Mouse (Mus musculus) heart, embryonic 16.5 days (tissue): ENCODE measurements around the gene Acaa1a. TPM values are rescaled to one million over a fixed set of nuclear protein-coding genes. Genes with fewer than 3 reads are reported as not detected.

Experiments used
- ATAC-seq: fragments of 200-750 bp; cut with Nextera tagmentation; replicated peaks from 2 replicates; pipeline ENCODE4 v1.8.0; 2017; ENCODE audit warnings: moderate number of reproducible peaks; ENCODE audit not compliant: insufficient read depth, low FRiP score; ENCODE audit errors: extremely low read depth
- H3K27ac ChIP-seq: fragments of 300-500 bp; sonication (generic); 2 replicates; pipeline ENCODE4 v1.5.1; 2014; ENCODE audit warnings: mild to moderate bottlenecking, low read length, control low read depth, moderate library complexity
- H3K27me3 ChIP-seq: fragments of 300-500 bp; sonication (generic); 2 replicates; pipeline ENCODE4 v1.6.1; 2014; ENCODE audit warnings: low read length, mixed read lengths; ENCODE audit not compliant: control insufficient read depth, insufficient read depth
- H3K36me3 ChIP-seq: fragments of 300-500 bp; sonication (generic); 2 replicates; pipeline ENCODE4 v1.6.1; 2014; ENCODE audit not compliant: control insufficient read depth, insufficient read depth
- H3K4me1 ChIP-seq: fragments of 300-500 bp; sonication (generic); 2 replicates; pipeline ENCODE4 v1.6.1; 2014; ENCODE audit warnings: low read length, mixed read lengths; ENCODE audit not compliant: control insufficient read depth, insufficient read depth
- H3K4me2 ChIP-seq: fragments of 300-500 bp; sonication (generic); 2 replicates; pipeline ENCODE4 v1.6.1; 2014; ENCODE audit warnings: low read depth, mild to moderate bottlenecking, control low read depth, low read length
- H3K4me3 ChIP-seq: fragments of 300-500 bp; sonication (generic); 2 replicates; pipeline ENCODE4 v1.5.1; 2014; ENCODE audit warnings: mild to moderate bottlenecking, control low read depth, low read length
- H3K9ac ChIP-seq: fragments of 300-500 bp; sonication (generic); 2 replicates; pipeline ENCODE4 v1.6.1; 2014; ENCODE audit warnings: low read length, control low read depth
- H3K9me3 ChIP-seq: fragments of 300-500 bp; sonication (generic); replicated peaks from 2 replicates; pipeline ENCODE4 v1.6.1; 2016; ENCODE audit warnings: low read length; ENCODE audit not compliant: control insufficient read depth
- WGBS: fragments of 180-500 bp; shearing (Covaris S2); extraction: QIAGEN DNeasy Blood & Tissue Kit; methylation state at CpG from one replicate; pipeline ENCODE4 v1.1.7; 2014; 5-methylcytosine and 5-hydroxymethylcytosine counted together
- polyA plus RNA-seq: library from polyadenylated mRNA; unstranded; fragments of >200 nt; fragmentation: Nextera tagmentation; extraction: Ambion mirVana; gene quantifications from 2 replicates; pipeline ENCODE4 v1.2.1, GENCODE M21; 2015

Gene Acaa1a
- polyA plus RNA-seq, 1 experiment from 2014 or later = 100 TPM

GRCm38 (mm10) chr9:119394808-119395207, 55.3 kb downstream of the Acaa1a start:
- H3K4me1 ChIP-seq = no peaks in the 10 kb centered on the region
- H3K27ac ChIP-seq = no peak overlapping the region
- H3K4me3 ChIP-seq = no peak overlapping the region
- H3K9ac ChIP-seq = no peak overlapping the region
- ATAC-seq = no peak
- 74% methylated on average over 1 of the region's 1 CpGs for WGBS
- H3K36me3 ChIP-seq = no peaks in the 10 kb centered on the region
- H3K4me2 ChIP-seq = no peak overlapping the region
- no peaks in the 10 kb centered on the region for H3K27me3 ChIP-seq
- no peaks in the 10 kb centered on the region for H3K9me3 ChIP-seq

Other genes with a start within 250 kb of the Acaa1a start
- 23.0 and 23.8 TPM in 2 replicates for gene Plcd1, start 246.2 kb upstream of the Acaa1a start, polyA plus RNA-seq
- 0.67 and 0.84 TPM in 2 replicates for gene Dlec1, start 237.2 kb upstream of the Acaa1a start, polyA plus RNA-seq
- 1.4 and 2.0 TPM in 2 replicates for gene Acaa1b, start 182.6 kb upstream of the Acaa1a start, polyA plus RNA-seq
- gene Gm47289, start 180.5 kb upstream of the Acaa1a start, polyA plus RNA-seq = not detected in 2 replicates
- gene Slc22a13, start 130.6 kb upstream of the Acaa1a start, polyA plus RNA-seq = not detected in 2 replicates
- gene Oxsr1, start 17.2 kb upstream of the Acaa1a start, polyA plus RNA-seq = 8.3 TPM in 2 replicates
- gene Myd88, start 1.7 kb downstream of the Acaa1a start, polyA plus RNA-seq = 18.1 and 19.0 TPM in 2 replicates
- gene Xylb, start 17.7 kb downstream of the Acaa1a start, polyA plus RNA-seq = 1.00 and 1.1 TPM in 2 replicates
- 0.20 TPM in 1 of 2 replicates, not detected in the other for gene Slc22a14, start 25.9 kb downstream of the Acaa1a start, polyA plus RNA-seq
- gene Acvr2b, start 62.4 kb downstream of the Acaa1a start, polyA plus RNA-seq = 7.3 and 8.6 TPM in 2 replicates
- gene Exog, start 105.3 kb downstream of the Acaa1a start, polyA plus RNA-seq = 10.7 and 11.1 TPM in 2 replicates
- 7.5 and 9.0 TPM in 2 replicates for gene Scn5a, start 239.3 kb downstream of the Acaa1a start, polyA plus RNA-seq